Mouse (Mus musculus): ENCODE data around the gene Camkv.

Camkv gene

GRCm38 (mm10) chr9:107992197-107992596 lies 56.7 kb downstream of the Camkv start, which contains the start of gene Cdhr4:
Cdhr4 (plus strand) TSS chr9:107992497.
- no peak for DNase-seq (ENCODE audit: low spot score in 2 of 2)

GRCm38 (mm10) chr9:107993013-107993412 lies 57.5 kb downstream of the Camkv start:
- DNase-seq (ENCODE audit: low spot score in 2 of 2), result no peak

GRCm38 (mm10) chr9:107994464-107994863 lies 59.0 kb downstream of the Camkv start:
- no peak for DNase-seq (ENCODE audit: low spot score in 2 of 2)

GRCm38 (mm10) chr9:107995513-107995912 lies 60.0 kb downstream of the Camkv start:
- DNase-seq (ENCODE audit: low spot score in 2 of 2), result no peak

GRCm38 (mm10) chr9:107996049-107996448 lies 60.6 kb downstream of the Camkv start, which contains the start of gene Gm20662:
Gm20662 (plus strand) TSS chr9:107996349.
- DNase-seq (ENCODE audit: low spot score in 2 of 2), result no peak
